Mouse (Mus musculus) heart, embryonic 10.5 days (tissue): ENCODE data around the gene Ap2b1. TPM values are rescaled to one million over a fixed set of nuclear protein-coding genes. Genes with fewer than 3 reads are reported as not detected.
"Not testable (repeated sequence)": the region's sequence is repeated elsewhere in the genome, so short reads cannot be mapped to it uniquely, and the experiment has no call there.

ENCODE experiments used
- DNase-seq: peaks from one replicate; pipeline ENCODE4 v3.0.0-alpha.2; 2017; ENCODE audit warnings: low spot score
- H3K27ac ChIP-seq: fragments of 300-500 bp; sonication (generic); 2 replicates; pipeline ENCODE4 v1.5.1; 2016; ENCODE audit warnings: mild to moderate bottlenecking
- H3K27me3 ChIP-seq: fragments of 300-500 bp; sonication (generic); 2 replicates; pipeline ENCODE4 v1.6.1; 2016; ENCODE audit warnings: mild to moderate bottlenecking; ENCODE audit not compliant: poor library complexity, insufficient read depth, severe bottlenecking
- H3K36me3 ChIP-seq: fragments of 300-500 bp; sonication (generic); 2 replicates; pipeline ENCODE4 v1.6.1; 2016; ENCODE audit warnings: mild to moderate bottlenecking, moderate library complexity
- H3K4me1 ChIP-seq: fragments of 300-500 bp; sonication (generic); 2 replicates; pipeline ENCODE4 v1.6.1; 2016; ENCODE audit warnings: mild to moderate bottlenecking
- H3K4me3 ChIP-seq: fragments of 300-500 bp; sonication (generic); 2 replicates; pipeline ENCODE4 v1.5.1; 2016; ENCODE audit warnings: mild to moderate bottlenecking, moderate library complexity
- H3K9me3 ChIP-seq: fragments of 300-500 bp; sonication (generic); 2 replicates; pipeline ENCODE4 v1.6.1; 2016; ENCODE audit warnings: mild to moderate bottlenecking, moderate library complexity
- WGBS: fragments of 180-500 bp; shearing (Covaris S2); methylation state at CpG from one replicate; pipeline ENCODE4 v1.1.7; 2016; 5-methylcytosine and 5-hydroxymethylcytosine counted together
- polyA plus RNA-seq: library from polyadenylated mRNA; unstranded; fragments of >200 nt; fragmentation: Nextera tagmentation; extraction: Ambion mirVana; gene quantifications from 2 replicates; pipeline ENCODE4 v1.2.1, GENCODE M21; 2016

The Ap2b1 gene
- polyA plus RNA-seq, 1 experiment from 2014 or later = 48.2 TPM

GRCm38 (mm10) chr11:83304485-83304884 is 5.7 kb downstream of the Ap2b1 start:
- H3K27ac ChIP-seq = no peak overlapping the region
- H3K36me3 ChIP-seq = peaks cover 18% of the 10 kb centered on the region
- H3K4me1 ChIP-seq = peaks cover 19% of the 10 kb centered on the region
- H3K27me3 ChIP-seq = no peaks in the 10 kb centered on the region
- H3K4me3 ChIP-seq = no peak overlapping the region
- WGBS = 93% methylated on average over 2 of the region's 2 CpGs
- no peaks in the 10 kb centered on the region for H3K9me3 ChIP-seq
- DNase-seq = no peak

DNA sequence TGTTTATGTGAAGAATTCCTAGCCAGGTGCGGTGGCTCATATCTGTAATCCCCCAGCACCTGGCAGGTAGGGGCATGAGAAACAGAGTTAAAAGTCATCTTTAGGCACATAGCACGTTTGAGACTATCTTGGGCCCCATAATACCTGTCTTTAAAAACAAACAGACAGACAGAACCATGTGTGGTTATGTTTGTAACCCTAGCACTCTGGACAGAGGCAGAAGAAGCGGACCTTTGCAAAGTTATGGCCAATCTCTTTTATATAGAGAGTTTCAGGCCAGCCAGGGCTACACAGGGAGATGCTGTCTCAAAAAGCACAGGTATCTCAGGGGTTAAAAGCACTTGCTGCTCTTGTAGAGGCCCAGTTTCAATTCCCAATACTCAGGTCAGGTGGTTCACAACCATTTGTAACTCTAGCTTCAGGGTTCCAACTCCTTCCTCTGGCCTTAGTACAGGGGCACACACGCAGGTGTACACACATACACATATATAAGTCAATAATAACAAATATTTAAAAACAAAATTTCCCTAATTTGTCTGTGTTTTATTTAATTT is 8.0 kb downstream of the Ap2b1 start:
- DNase-seq = no peak
- Histone ChIP-seq H3K36me3 (peaks cover 19% of the 10 kb centered on the region), H3K4me3 (no peak overlapping the region), H3K27ac (no peak overlapping the region), H3K9me3 (no peaks in the 10 kb centered on the region), H3K4me1 (peaks cover 19% of the 10 kb centered on the region), H3K27me3 (no peaks in the 10 kb centered on the region)
- WGBS = 79% methylated on average over 4 of the region's 4 CpGs

DNA sequence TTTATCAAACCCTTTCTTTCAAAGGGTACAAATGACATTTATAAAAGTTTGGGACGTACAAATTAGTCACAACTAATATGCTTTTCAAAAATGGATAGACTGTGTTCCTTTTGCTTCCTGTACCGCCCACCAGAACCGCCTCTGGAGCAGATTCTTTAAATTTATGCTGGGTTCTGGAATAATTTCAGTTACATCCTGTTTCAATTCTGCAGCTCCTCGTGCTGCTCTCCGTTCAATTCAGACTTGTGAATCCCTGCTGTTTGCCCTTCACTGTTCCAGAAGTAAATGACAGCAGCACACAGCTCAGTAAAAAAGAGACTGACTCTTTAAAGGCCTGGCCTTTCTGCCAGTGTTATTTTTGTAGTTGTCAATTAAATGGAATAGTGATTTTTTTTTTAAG is 13.6 kb downstream of the Ap2b1 start:
- WGBS = 92% methylated on average over 5 of the region's 5 CpGs
- no peak overlapping the region for H3K27ac ChIP-seq
- H3K27me3 ChIP-seq = no peaks in the 10 kb centered on the region
- H3K4me1 ChIP-seq = no peaks in the 10 kb centered on the region
- H3K9me3 ChIP-seq = no peaks in the 10 kb centered on the region
- H3K4me3 ChIP-seq = no peak overlapping the region
- H3K36me3 ChIP-seq = peaks cover 52% of the 10 kb centered on the region
- no peak for DNase-seq

GRCm38 (mm10) chr11:83319048-83319447 is 20.2 kb downstream of the Ap2b1 start:
- no peaks in the 10 kb centered on the region for H3K27me3 ChIP-seq
- no peak overlapping the region for H3K27ac ChIP-seq
- no peak for DNase-seq
- H3K36me3 ChIP-seq = peaks cover 76% of the 10 kb centered on the region
- no peaks in the 10 kb centered on the region for H3K4me1 ChIP-seq
- 82% methylated on average over 4 of the region's 4 CpGs for WGBS
- H3K4me3 ChIP-seq = no peak overlapping the region
- no peaks in the 10 kb centered on the region for H3K9me3 ChIP-seq

GRCm38 (mm10) chr11:83326692-83327091 is 27.9 kb downstream of the Ap2b1 start:
- DNase-seq, H3K27ac ChIP-seq, H3K4me3 ChIP-seq, H3K27me3 ChIP-seq, H3K4me1 ChIP-seq, H3K9me3 ChIP-seq: not testable (repeated sequence)
- 78% methylated on average over 3 of the region's 3 CpGs for WGBS
- H3K36me3 ChIP-seq = peaks cover 76% of the 10 kb centered on the region

GRCm38 (mm10) chr11:83327427-83327826 is 28.6 kb downstream of the Ap2b1 start:
- no peak for DNase-seq

GRCm38 (mm10) chr11:83335826-83336225 is 37.0 kb downstream of the Ap2b1 start:
- H3K27me3 ChIP-seq = no peaks in the 10 kb centered on the region

More at GRCm38 (mm10) chr11:83327427-83327826, 28.6 kb downstream of the Ap2b1 start:
- Histone ChIP-seq H3K4me3 (no peak overlapping the region), H3K9me3 (no peaks in the 10 kb centered on the region), H3K36me3 (peaks cover 70% of the 10 kb centered on the region), H3K27me3 (no peaks in the 10 kb centered on the region), H3K4me1 (no peaks in the 10 kb centered on the region), H3K27ac (no peak overlapping the region)
- 68% methylated on average over 3 of the region's 3 CpGs for WGBS

GRCm38 (mm10) chr11:83339705-83340104 is 40.9 kb downstream of the Ap2b1 start:
- Histone ChIP-seq H3K4me3 (no peak overlapping the region), H3K9me3 (no peaks in the 10 kb centered on the region), H3K36me3 (peaks cover 87% of the 10 kb centered on the region), H3K27ac (no peak overlapping the region), H3K27me3 (no peaks in the 10 kb centered on the region), H3K4me1 (no peaks in the 10 kb centered on the region)
- DNase-seq = no peak
- 72% methylated on average over 2 of the region's 2 CpGs for WGBS

More at GRCm38 (mm10) chr11:83335826-83336225, 37.0 kb downstream of the Ap2b1 start:
- peaks cover 74% of the 10 kb centered on the region for H3K36me3 ChIP-seq
- H3K9me3 ChIP-seq = no peaks in the 10 kb centered on the region
- no peak overlapping the region for H3K4me3 ChIP-seq
- 90% methylated on average over 7 of the region's 7 CpGs for WGBS
- H3K27ac ChIP-seq = no peak overlapping the region
- no peak for DNase-seq
- H3K4me1 ChIP-seq = no peaks in the 10 kb centered on the region

DNA sequence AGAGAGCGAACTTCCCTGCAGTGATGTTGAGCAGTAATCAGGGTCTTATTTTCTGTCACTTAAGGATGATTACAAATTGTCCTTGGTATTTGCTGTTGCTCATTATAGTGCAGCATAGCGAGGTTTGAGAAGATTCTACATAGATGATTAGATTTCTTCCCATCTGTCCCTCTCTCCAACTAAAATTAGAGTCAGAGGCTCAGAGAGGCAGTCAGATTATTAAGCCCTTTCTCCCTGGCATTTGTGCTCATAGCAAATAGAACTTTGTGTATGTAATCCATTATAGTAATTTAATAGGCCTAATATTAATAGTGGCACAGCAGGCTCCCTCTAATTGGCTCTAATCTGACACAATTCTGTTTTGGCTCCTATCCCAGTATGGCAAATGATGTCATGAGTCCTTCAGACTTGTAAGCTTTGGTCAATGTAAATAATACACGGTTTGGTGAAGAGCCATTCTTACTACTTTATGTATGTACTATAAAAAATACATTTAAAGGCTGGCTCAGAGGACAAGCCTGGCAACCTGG is 43.0 kb downstream of the Ap2b1 start:
- Histone ChIP-seq H3K9me3 (no peaks in the 10 kb centered on the region), H3K36me3 (peaks cover 83% of the 10 kb centered on the region), H3K27me3 (no peaks in the 10 kb centered on the region), H3K4me3 (no peak overlapping the region), H3K4me1 (no peaks in the 10 kb centered on the region), H3K27ac (no peak overlapping the region)
- DNase-seq = no peak
- WGBS = 90% methylated on average over 3 of the region's 3 CpGs

GRCm38 (mm10) chr11:83355428-83355827 is 56.6 kb downstream of the Ap2b1 start:
- H3K4me3 ChIP-seq = no peak overlapping the region
- no peak for DNase-seq
- H3K9me3 ChIP-seq = no peaks in the 10 kb centered on the region
- H3K36me3 ChIP-seq = peaks cover 36% of the 10 kb centered on the region
- 89% methylated on average over 5 of the region's 5 CpGs for WGBS
- no peaks in the 10 kb centered on the region for H3K4me1 ChIP-seq
- H3K27me3 ChIP-seq = no peaks in the 10 kb centered on the region
- no peak overlapping the region for H3K27ac ChIP-seq

GRCm38 (mm10) chr11:83357421-83357820 is 58.6 kb downstream of the Ap2b1 start:
- Histone ChIP-seq H3K4me1 (no peaks in the 10 kb centered on the region), H3K4me3 (no peak overlapping the region), H3K27ac (no peak overlapping the region), H3K9me3 (no peaks in the 10 kb centered on the region), H3K36me3 (peaks cover 17% of the 10 kb centered on the region), H3K27me3 (no peaks in the 10 kb centered on the region)
- 62% methylated on average over 3 of the region's 3 CpGs for WGBS
- DNase-seq = no peak

- no peaks in the 10 kb centered on the region for H3K9me3 ChIP-seq
- H3K4me3 ChIP-seq = no peak overlapping the region
- H3K27ac ChIP-seq = no peak overlapping the region
- no peaks in the 10 kb centered on the region for H3K4me1 ChIP-seq
- DNase-seq = no peak
- peaks cover 51% of the 10 kb centered on the region for H3K36me3 ChIP-seq
- WGBS = 93% methylated on average over 6 of the region's 6 CpGs
- no peaks in the 10 kb centered on the region for H3K27me3 ChIP-seq
These were observed 65.8 kb downstream of the Ap2b1 start for GRCm38 (mm10) chr11:83364656-83365055.

GRCm38 (mm10) chr11:83371267-83371666 is 72.4 kb downstream of the Ap2b1 start:
- Histone ChIP-seq H3K27me3 (no peaks in the 10 kb centered on the region), H3K4me3 (no peak overlapping the region), H3K9me3 (no peaks in the 10 kb centered on the region), H3K27ac (no peak overlapping the region), H3K36me3 (peaks cover 81% of the 10 kb centered on the region), H3K4me1 (no peaks in the 10 kb centered on the region)
- 92% methylated on average over 4 of the region's 4 CpGs for WGBS
- DNase-seq = no peak
